Mouse (Mus musculus) left cerebral cortex, adult 8-10 months (tissue): Measurements from ENCODE around the gene Camk1d. TPM values are rescaled to one million over a fixed set of nuclear protein-coding genes. Genes with fewer than 3 reads are reported as not detected.

Experiments
- DNase-seq, 2 experiments: peaks; one replicate each; pipeline ENCODE4 v3.0.0; 2022; ENCODE audit warnings: low spot score in 2 of 2
- total RNA-seq, 4 experiments: library from RNA; stranded (reverse); gene quantifications; 2 replicates each; pipeline ENCODE4 v1.2.4; 2022

The Camk1d gene
- total RNA-seq, 4 experiments from 2014 or later = 110 to 134 (median 127) TPM

GRCm38 (mm10) chr2:5357056-5357455 is 357.3 kb downstream of the Camk1d start:
- no peak for DNase-seq

DNA sequence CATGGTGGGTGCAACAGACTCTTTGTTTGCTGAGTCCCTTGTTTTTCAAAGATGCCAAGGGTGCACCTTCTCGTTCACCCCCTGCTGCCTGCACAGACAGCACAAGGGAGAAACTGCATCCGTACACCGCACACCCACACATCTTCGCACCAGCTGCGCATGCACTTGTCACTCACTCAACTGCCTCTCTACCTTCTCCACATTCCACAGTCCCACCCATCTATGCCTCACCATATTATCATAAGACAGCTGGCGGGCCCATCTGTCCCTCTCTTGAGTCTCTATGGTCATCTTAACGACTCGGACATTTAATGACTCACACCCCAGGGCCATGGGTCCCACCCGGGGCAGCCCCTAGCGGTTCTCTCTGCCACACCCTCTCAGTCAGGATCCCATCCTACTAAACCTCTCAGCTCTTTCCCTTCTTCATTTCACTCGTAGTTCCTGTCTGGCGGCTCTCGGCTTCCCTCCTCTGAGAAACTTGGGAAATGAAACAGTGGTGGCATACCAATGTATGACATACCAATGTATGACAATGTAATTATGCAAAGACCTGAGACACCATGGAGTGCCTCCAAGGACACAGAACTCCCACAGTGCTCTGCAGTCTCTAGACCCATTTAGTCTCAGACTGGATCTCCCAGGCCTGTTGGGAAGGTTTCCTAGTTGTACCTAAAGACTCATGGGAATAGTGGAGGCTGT is 361.3 kb downstream of the Camk1d start:
- peak in 1 of 2 experiments; percentile 48 for DNase-seq

GRCm38 (mm10) chr2:5345344-5345743 is 369.0 kb downstream of the Camk1d start:
- peak; percentile 17 to 40 for DNase-seq

GRCm38 (mm10) chr2:5327533-5328250 is 386.6 kb downstream of the Camk1d start:
- DNase-seq = no peak

- no peak for DNase-seq
These were observed 389.5 kb downstream of the Camk1d start for GRCm38 (mm10) chr2:5324806-5325205.

DNA sequence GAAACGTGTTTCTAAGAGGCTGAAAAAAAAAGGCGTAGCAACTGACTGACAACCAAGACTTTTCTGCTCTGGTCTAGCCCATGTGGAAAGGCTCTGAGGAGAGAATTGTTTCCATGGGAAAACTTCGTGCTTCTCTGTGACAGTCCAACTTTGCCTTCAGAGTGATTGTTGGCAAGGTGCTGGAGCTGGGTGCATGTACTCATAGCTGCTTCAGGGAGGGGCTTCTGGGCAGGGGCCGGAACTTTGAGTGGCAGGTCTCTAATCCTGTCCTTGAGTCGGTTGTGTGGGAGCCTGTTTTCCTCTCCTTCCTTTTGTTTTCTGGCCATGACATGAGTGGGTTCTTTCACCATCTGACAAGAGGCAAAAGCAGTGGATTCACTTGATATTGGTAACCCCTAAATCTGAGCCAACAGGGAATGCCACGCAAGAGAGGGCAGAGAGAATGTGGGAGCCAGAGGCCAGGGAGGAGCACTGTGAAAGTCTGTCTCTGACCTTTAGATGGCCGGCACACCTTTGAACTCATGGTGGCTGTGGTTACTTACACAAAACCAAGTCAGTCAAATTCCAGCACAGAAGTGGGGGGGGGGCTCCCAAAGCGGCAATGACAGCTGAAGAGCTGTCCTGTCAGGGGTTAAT is 392.5 kb downstream of the Camk1d start:
- DNase-seq = no peak

GRCm38 (mm10) chr2:5319138-5319537 is 395.2 kb downstream of the Camk1d start:
- peak in 1 of 2 experiments; percentile 34 for DNase-seq

GRCm38 (mm10) chr2:5316763-5317162 is 397.6 kb downstream of the Camk1d start:
- DNase-seq = no peak

- no peak for DNase-seq
These were observed 398.1 kb downstream of the Camk1d start for GRCm38 (mm10) chr2:5316217-5316616.

DNA sequence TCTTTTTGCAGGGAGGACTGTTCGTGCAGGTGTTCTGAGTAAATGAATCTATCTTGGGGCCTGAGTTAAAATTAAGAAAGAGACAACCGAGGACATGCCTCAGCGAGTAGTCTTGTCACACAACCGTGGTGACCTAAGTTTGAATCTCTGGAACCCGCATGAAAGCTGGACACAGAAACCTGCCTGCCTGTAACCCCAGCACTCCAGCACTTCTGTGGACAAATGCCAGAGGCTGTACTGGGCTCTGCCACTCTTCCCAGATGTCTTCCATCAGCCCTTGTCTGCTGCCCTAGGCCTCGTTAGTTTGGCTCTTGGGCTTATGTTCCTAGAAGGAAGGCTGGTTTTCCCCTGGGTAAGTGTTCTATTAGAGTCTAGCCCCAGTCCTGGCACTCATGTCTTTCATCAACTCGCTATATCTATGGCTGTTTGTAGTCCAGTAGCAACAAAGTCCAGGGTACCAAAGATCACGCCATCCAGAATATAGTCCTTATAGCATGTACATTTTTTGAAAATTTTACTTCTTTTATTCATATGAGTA is 399.0 kb downstream of the Camk1d start:
- DNase-seq = no peak

DNA sequence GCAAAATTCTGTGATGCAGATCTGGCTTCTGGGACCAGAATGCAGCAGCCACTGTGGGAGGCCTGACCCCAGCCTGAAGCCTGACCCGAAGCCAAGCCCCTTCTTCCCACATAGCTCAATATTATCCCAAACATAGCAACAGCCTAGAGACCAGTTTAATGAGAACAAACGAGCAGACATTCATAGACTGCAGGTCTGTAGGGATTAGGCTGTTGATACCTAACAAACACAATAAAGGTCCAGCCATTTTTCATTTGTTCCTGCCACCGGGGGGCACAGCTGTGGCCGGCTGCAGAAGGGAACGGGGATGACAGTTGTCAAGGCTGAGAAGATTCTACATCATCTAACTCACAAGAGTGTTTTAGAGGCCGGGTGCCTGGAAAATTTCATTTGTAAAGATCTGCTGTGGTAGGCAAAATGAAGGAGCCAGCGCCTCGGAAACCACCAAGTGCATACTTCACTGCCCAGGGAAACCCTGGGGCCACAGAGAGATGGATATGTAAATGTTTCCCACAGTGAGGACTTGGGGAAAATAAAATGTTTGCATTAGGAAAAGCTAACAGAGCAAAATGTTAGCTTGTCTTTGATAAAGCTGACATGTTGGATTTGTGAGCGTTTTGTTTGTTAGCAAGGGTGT is 399.7 kb downstream of the Camk1d start:
- no peak for DNase-seq

DNA sequence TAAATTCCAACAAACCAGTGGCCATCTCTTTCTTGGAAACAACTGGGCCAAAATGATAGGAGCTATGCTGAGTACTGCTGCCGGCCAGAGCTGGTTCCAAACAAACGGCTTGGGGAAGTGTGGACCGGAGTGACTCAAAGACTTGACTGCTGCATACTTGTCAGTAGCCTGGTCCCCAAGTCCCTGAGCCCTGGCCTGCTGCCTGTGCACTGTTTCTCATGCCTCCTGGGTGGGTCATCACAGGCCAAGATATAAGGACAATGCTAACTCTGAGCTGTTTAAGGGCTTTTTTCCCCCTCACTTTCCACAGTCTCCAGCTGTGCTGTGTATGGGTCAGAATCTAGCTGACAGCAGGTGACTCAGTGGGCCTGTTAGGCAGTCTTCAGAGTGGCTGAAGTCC is 409.2 kb downstream of the Camk1d start:
- no peak for DNase-seq

GRCm38 (mm10) chr2:5304451-5304850 is 409.9 kb downstream of the Camk1d start:
- DNase-seq = no peak

GRCm38 (mm10) chr2:5301286-5301685 is 413.0 kb downstream of the Camk1d start:
- DNase-seq = no peak

DNA sequence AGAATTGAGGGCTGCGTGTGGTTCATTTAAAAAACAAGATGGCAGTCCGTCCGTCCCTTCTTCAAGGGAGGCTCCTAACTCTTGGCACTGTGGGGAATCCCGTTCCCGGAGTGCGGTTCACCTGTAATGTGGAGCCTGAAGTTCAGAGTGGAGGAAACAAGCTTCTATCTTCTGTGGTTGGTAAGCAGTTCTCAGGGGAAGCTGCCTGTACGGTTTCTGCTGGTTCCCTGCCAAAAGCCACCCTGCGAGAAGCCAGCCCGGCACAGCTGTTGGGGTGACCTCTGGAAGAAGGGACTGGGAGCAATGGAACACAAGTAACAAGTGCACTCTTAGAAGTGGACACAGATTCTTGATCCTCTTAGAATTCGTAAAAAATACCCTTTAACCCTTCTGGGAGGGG is 416.2 kb downstream of the Camk1d start:
- DNase-seq = no peak

DNA sequence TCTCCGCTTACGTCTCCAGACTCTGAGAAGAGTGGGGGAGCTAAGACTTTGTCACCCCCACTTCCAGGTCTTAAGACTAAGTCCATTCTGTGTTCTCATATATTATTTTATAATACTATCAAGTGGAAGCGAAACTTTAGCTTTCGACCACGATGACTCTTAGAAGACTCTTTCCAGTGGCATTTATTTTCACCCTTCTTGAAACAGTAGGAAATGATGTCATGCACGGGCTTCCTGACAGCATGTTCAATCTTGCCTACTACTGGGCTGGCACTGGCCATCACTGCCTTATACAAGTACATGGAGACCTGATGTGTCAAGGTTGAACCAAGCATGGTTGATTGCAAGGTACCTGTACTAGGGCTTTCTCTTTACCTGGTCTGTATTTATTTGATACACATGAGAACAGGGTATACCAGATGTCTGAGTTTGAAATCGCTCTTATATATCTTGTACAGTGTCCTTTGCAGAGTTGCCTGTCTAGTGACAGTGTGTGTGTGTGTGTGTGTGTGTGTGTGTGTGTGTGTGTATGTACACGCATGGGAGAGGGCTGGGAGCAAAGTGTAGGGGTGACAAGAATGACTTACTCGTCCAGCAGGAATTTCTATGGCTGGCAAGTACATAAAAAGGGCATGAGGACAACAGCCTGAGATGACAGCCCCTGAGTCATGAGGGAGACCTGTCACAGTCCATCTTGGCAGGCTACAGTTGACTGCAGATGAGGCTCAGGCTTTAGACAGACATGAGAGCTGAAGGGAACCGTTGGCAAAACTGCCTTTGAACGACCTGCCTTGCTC is 417.4 kb downstream of the Camk1d start:
- peak in 1 of 2 experiments; percentile 1 for DNase-seq

DNA sequence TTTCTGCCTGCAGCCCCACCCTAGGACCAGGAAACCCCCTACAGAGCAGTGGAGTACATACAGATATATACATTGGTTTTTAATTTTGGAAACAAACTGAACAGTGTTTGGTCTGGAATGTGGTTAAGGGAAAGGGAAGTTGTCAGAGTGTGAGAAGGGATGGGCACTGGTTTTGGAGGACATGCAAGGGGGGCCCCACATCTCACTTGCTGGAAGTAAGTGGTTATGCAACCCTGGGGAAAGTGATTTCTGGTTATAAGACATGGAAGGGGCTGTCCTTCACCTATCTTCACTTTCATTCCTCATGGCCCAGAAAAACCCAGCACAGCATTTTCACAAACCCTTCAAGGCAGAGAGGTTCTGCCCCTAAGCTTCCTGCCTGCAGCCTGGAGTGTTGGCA is 419.2 kb downstream of the Camk1d start:
- DNase-seq = peak in 1 of 2 experiments; percentile 1

GRCm38 (mm10) chr2:5294451-5294850 is 419.9 kb downstream of the Camk1d start:
- no peak for DNase-seq

DNA sequence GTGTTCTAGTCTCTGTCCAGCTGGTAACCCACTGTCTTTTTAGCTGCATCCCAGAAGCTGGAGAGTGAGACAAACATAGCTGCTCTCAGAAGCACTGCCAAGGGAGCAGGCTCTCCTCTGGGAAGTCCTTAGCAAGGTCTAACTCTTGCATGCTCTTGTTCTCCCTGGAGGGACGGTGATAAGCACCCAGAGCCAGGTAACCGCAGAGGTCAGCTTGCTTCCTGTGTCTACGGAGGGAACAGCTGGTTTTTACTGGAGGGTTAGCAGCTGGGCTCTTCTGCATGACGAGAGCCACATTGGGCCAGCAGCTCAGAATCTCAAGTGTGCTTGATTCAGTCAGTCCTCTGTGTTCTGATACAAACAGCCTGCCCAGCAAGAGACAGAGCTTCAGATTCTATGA is 425.7 kb downstream of the Camk1d start:
- no peak for DNase-seq

DNA sequence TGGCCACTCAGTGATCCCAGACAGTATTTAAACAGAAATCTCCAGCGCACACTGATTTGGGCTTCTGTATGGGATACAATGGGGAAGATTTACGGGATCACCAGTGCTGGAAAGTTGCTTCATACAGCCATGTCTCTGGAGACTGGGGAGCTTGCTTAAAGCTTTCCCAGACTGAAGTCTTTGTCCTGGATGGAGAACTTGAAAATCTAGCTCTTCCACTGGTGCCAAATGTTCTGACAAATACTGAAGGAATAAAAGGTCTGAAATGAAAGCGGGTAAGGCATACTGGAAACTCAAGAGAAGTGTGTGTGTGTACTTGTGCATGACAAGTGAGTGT is 427.3 kb downstream of the Camk1d start:
- DNase-seq = no peak
